Mouse (Mus musculus) cerebellum, adult 2 months (tissue): ENCODE results near the gene Gm29776. TPM values are rescaled to one million over a fixed set of nuclear protein-coding genes. Genes with fewer than 3 reads are reported as not detected.

Experiments
- DNase-seq, 2 experiments: peaks; one replicate each; pipeline ENCODE4 v3.0.0; 2021
- H3K27ac ChIP-seq: fragments of 200-500 bp; 2 replicates; pipeline ENCODE4 v1.5.1; 2012; ENCODE audit warnings: low read length, control low read depth, inconsistent platforms; ENCODE audit not compliant: insufficient read depth
- H3K27me3 ChIP-seq: fragments of 200-500 bp; 2 replicates; pipeline ENCODE4 v1.6.1; 2012; ENCODE audit warnings: inconsistent platforms, mild to moderate bottlenecking, low read length, moderate library complexity; ENCODE audit not compliant: control insufficient read depth, insufficient read depth
- H3K4me1 ChIP-seq: fragments of 200-500 bp; 2 replicates; pipeline ENCODE4 v1.6.1; 2011; ENCODE audit warnings: low read length; ENCODE audit not compliant: control insufficient read depth, insufficient read depth
- H3K4me3 ChIP-seq: fragments of 200-500 bp; replicated peaks from 2 replicates; pipeline ENCODE3; 2011; ENCODE audit warnings: mild to moderate bottlenecking, low read depth, low read length, control low read depth; ENCODE audit not compliant: insufficient read depth
- CTCF ChIP-seq: fragments of 200-500 bp; IDR thresholded peaks from 2 replicates; pipeline ENCODE4 v1.5.1; 2011; ENCODE audit warnings: low read depth, mild to moderate bottlenecking, control low read depth, low read length, moderate library complexity, borderline replicate concordance; ENCODE audit not compliant: insufficient read depth
- POLR2A ChIP-seq: fragments of 200-500 bp; IDR thresholded peaks from 2 replicates; pipeline ENCODE4 v1.6.1; 2011; ENCODE audit warnings: low read length, control low read depth, borderline replicate concordance; ENCODE audit not compliant: insufficient read depth
- WGBS: fragments of 180-500 bp; shearing (Covaris S2); methylation state at CpG from one replicate; pipeline ENCODE4 v1.1.7; 2018; 5-methylcytosine and 5-hydroxymethylcytosine counted together
- polyA plus RNA-seq: library from polyadenylated mRNA; depleted of rRNA; stranded (reverse); fragments of >200 nt; gene quantifications from 2 replicates; pipeline ENCODE4 v1.2.3, GENCODE M21; 2012

Gm29776 gene
- polyA plus RNA-seq, 1 experiment: 0.03 TPM

DNA sequence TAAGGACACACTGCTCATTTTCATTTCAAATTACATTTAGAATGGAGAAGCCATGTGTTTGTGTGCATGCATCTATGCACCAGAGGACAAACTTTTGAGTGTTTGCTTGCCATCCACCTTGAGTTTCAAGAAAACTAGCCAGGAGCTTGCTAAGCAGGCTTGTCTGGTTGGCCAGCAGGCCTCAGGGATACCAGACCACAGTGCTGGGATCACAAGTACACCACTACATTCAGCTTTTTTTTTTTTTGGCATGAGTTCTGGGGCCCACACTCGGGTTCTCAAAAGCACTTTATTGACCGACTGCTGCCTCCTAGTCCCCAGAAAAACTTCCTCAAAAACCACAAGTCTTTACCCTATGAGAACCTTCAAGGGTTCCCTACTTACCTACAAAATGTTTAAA lies 24.3 kb downstream of the Gm29776 start:
- H3K27me3 ChIP-seq: no peaks in the 10 kb centered on the region
- TF ChIP-seq POLR2A (no peak), CTCF (no peak)
- DNase-seq: no peak
- no peak overlapping the region for H3K4me3 ChIP-seq
- H3K4me1 ChIP-seq: peaks cover 6% of the 10 kb centered on the region; the same call in 1 of the 2 replicates
- no peak overlapping the region for H3K27ac ChIP-seq
- WGBS: 39% methylated on average over 2 of the region's 2 CpGs

GRCm38 (mm10) chr14:54669381-54669780 lies 29.3 kb downstream of the Gm29776 start:
- H3K4me3 ChIP-seq: no peak overlapping the region
- TF ChIP-seq CTCF (peak; percentile 59), POLR2A (no peak)
- no peaks in the 10 kb centered on the region for H3K27me3 ChIP-seq
- no peaks in the 10 kb centered on the region for H3K4me1 ChIP-seq
- WGBS: 65% methylated on average over 4 of the region's 4 CpGs
- H3K27ac ChIP-seq: no peak overlapping the region
- DNase-seq: peak in 1 of 2 experiments; percentile 62

DNA sequence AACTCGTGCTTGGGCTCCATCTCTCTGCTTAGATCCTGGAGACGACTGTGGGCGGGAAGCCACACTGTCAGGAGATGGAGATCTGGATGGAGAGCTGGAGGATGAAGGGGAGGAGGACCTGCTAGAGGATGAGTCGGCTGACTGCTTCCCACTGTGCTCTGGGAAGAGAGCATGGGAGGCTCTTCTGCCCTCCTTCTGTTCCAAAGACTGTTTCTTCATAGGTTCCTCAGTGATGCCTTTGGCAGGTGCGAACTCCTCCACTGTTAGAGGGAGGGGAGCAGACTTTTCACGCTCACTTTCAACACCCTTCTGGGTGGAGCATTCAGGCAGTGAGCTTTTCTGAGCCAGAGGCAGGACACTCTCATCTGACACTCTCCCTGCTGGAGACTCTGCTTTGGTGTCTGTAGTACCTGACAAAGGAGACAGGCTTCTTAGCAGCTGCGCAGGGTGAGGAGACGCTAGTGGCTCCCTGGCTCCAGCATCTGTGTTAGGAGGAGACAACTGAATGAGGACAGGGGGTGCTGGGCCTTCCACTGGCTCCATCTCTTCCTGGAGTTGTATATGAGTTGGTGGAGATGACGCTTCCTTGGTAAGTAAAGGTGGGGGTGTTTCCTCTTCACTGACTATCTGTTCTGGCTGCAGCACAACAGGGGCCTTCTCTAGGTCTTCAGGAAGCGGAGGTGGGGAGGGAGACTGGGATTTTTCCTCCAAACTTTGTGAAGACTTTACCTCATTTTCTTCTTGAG lies 34.0 kb downstream of the Gm29776 start:
- no peaks in the 10 kb centered on the region for H3K27me3 ChIP-seq
- no peak overlapping the region for H3K27ac ChIP-seq
- TF ChIP-seq POLR2A (no peak), CTCF (no peak)
- WGBS: 86% methylated on average over 10 of the region's 10 CpGs
- peak in 1 of 2 experiments; percentile 38 for DNase-seq
- no peaks in the 10 kb centered on the region for H3K4me1 ChIP-seq
- H3K4me3 ChIP-seq: no peak overlapping the region

DNA sequence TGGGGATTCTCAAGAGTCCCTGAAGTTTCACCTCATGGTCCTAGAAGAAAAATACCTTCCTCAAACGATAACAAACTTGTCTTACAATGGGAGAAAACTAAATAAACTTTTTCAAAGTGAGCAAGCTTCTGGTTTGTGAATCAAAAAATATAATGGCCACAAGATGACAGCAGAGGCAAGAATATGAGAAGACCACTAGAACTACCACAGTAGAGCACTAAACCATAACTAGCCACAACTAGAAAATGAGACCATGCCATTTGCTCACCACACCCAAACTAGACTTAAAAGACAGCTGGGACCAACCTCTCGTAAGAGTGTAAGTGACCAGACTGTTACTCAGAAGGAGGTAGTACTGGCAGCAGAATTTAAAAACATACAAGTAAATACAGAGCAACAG lies 38.6 kb downstream of the Gm29776 start:
- H3K4me3 ChIP-seq: no peak overlapping the region
- no peak for DNase-seq
- H3K27ac ChIP-seq: no peak overlapping the region
- WGBS: 73% methylated on average over 2 of the region's 2 CpGs
- H3K4me1 ChIP-seq: no peaks in the 10 kb centered on the region
- TF ChIP-seq POLR2A (no peak), CTCF (no peak)
- H3K27me3 ChIP-seq: no peaks in the 10 kb centered on the region

DNA sequence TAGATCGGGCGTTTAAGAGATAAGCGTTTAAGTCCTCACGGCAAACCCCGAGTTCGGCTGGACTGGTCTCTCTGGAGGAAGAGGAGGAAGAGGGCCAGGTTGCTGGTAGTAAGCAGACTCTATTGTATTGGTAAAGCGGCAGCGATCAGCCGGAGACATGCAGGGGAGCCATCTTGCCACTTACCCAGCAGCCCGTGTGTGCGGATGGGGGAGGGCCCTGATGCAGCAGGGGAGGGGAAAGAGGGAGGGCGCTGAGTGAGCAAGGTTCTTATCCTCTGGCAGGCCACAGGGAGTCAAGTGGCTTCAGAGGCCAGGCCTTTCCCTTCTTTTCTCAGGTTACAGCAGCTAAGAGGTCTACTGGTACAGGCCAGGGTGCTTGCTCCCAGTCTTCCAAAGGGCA lies 45.1 kb downstream of the Gm29776 start:
- Histone ChIP-seq H3K4me3 (peak overlapping the region; percentile 85), H3K27ac (peak overlapping the region; percentile 26; the same call in 1 of the 2 replicates), H3K4me1 (peaks cover 12% of the 10 kb centered on the region), H3K27me3 (no peaks in the 10 kb centered on the region)
- TF ChIP-seq CTCF (no peak), POLR2A (peak; percentile 72; the same call in 1 of the 2 replicates)
- DNase-seq: peak; percentile 82 to 86
- WGBS: 2% methylated on average over 12 of the region's 12 CpGs

GRCm38 (mm10) chr14:54652787-54653186 lies 45.8 kb downstream of the Gm29776 start:
- no peak for DNase-seq
- Histone ChIP-seq H3K27ac (no peak overlapping the region), H3K4me1 (peaks cover 14% of the 10 kb centered on the region), H3K27me3 (no peaks in the 10 kb centered on the region), H3K4me3 (peak overlapping the region; percentile 85)
- TF ChIP-seq POLR2A (no peak), CTCF (no peak)
- 2% methylated on average over 7 of the region's 7 CpGs for WGBS

- Histone ChIP-seq H3K27ac (no peak overlapping the region), H3K4me3 (no peak overlapping the region), H3K27me3 (no peaks in the 10 kb centered on the region), H3K4me1 (peaks cover 14% of the 10 kb centered on the region)
- TF ChIP-seq CTCF: no peak
- no peak for TF ChIP-seq POLR2A
- WGBS: 66% methylated on average over 4 of the region's 4 CpGs
- no peak for DNase-seq
These were observed 47.1 kb downstream of the Gm29776 start for GRCm38 (mm10) chr14:54651556-54651955.
